Mouse (Mus musculus) CH12.LX (cell line): ENCODE measurements around the gene Abca1.

Experiments
- BHLHE40 ChIP-seq: IDR thresholded peaks from 2 replicates; pipeline ENCODE4 v1.6.1; 2011; ENCODE audit warnings: mild to moderate bottlenecking, low read depth, low read length, improper control_type of control experiment
- CTCF ChIP-seq, 2 experiments: IDR thresholded peaks in 1 of 2; conservative IDR thresholded peaks in 1 of 2; 2 replicates each; pipeline ENCODE4 v1.5.1; 2011 to 2012; ENCODE audit warnings: low read depth in 2 of 2, low read length in 2 of 2, improper control_type of control experiment in 1 of 2, inconsistent platforms in 1 of 2, mild to moderate bottlenecking in 1 of 2, moderate library complexity in 1 of 2
- E2F4 ChIP-seq: IDR thresholded peaks from 2 replicates; pipeline ENCODE4 v1.6.1; 2011; ENCODE audit warnings: low read depth, low read length, improper control_type of control experiment; ENCODE audit not compliant: insufficient replicate concordance
- EP300 ChIP-seq: IDR thresholded peaks from 2 replicates; pipeline ENCODE4 v1.6.1; 2011; ENCODE audit warnings: low read length, improper control_type of control experiment
- ETS1 ChIP-seq: conservative IDR thresholded peaks from 2 replicates; pipeline ENCODE4 v1.6.1; 2012; ENCODE audit warnings: low read depth, mild to moderate bottlenecking, inconsistent platforms, low read length, improper control_type of control experiment, moderate library complexity
- HCFC1 ChIP-seq: IDR thresholded peaks from 2 replicates; pipeline ENCODE4 v1.6.1; 2012; ENCODE audit warnings: low read depth, mild to moderate bottlenecking, inconsistent platforms, low read length, improper control_type of control experiment
- KAT2A ChIP-seq: IDR thresholded peaks from 2 replicates; pipeline ENCODE4 v1.6.1; 2012; ENCODE audit warnings: low read length, improper control_type of control experiment, inconsistent platforms; ENCODE audit not compliant: insufficient replicate concordance
- MEF2A ChIP-seq: IDR thresholded peaks from 2 replicates; pipeline ENCODE4 v1.6.1; 2014; ENCODE audit warnings: low read depth, mild to moderate bottlenecking, inconsistent platforms, low read length, improper control_type of control experiment, borderline replicate concordance
- NRF1 ChIP-seq: IDR thresholded peaks from 2 replicates; pipeline ENCODE4 v1.6.1; 2014; ENCODE audit warnings: low read depth, mild to moderate bottlenecking, inconsistent platforms, low read length, improper control_type of control experiment, moderate library complexity
- POLR2A ChIP-seq: IDR thresholded peaks from 2 replicates; pipeline ENCODE4 v1.6.1; 2011; ENCODE audit warnings: low read depth, mild to moderate bottlenecking, improper control_type of control experiment, low read length
- USF2 ChIP-seq: conservative IDR thresholded peaks from 2 replicates; pipeline ENCODE4 v1.6.1; 2011; ENCODE audit warnings: low read depth, low read length, improper control_type of control experiment
- ZC3H11A ChIP-seq: IDR thresholded peaks from 2 replicates; pipeline ENCODE4 v1.6.1; 2012; ENCODE audit warnings: low read depth, mild to moderate bottlenecking, inconsistent platforms, low read length, improper control_type of control experiment
- ZKSCAN1 ChIP-seq: IDR thresholded peaks from 2 replicates; pipeline ENCODE4 v1.6.1; 2012; ENCODE audit warnings: low read depth, inconsistent platforms, low read length, improper control_type of control experiment, borderline replicate concordance
- ZMIZ1 ChIP-seq: IDR thresholded peaks from 2 replicates; pipeline ENCODE4 v1.6.1; 2012; ENCODE audit warnings: low read depth, mild to moderate bottlenecking, inconsistent platforms, low read length, improper control_type of control experiment

GRCm38 (mm10) chr4:53108194-53108593 lies 51.5 kb downstream of the Abca1 start:
- no peak for TF ChIP-seq ZC3H11A
- TF ChIP-seq CTCF (conservative IDR thresholded peaks at IDR 0.05 in 1 of 2, IDR thresholded peaks at IDR 0.05 in 1 of 2; ENCODE audit: low read depth in 2 of 2, low read length in 2 of 2), result no peak
- no peak for TF ChIP-seq EP300
- TF ChIP-seq ZKSCAN1, result no peak
- no peak for TF ChIP-seq BHLHE40
- no peak for TF ChIP-seq USF2
- no peak for TF ChIP-seq E2F4
- TF ChIP-seq ZMIZ1, result no peak
- no peak for TF ChIP-seq MEF2A
- no peak for TF ChIP-seq HCFC1
- TF ChIP-seq KAT2A, result no peak
- TF ChIP-seq POLR2A, result no peak
- no peak for TF ChIP-seq ETS1
- no peak for TF ChIP-seq NRF1
